Mouse (Mus musculus) kidney, embryonic 16.5 days (tissue): Measurements from ENCODE around the gene Ccrl2. TPM values are rescaled to one million over a fixed set of nuclear protein-coding genes. Genes with fewer than 3 reads are reported as not detected.

Experiments used
- ATAC-seq: fragments of 200-750 bp; cut with Nextera tagmentation; 2 replicates; pipeline ENCODE4 v1.8.0; 2017; ENCODE audit warnings: moderate TSS enrichment; ENCODE audit not compliant: low FRiP score, low TSS enrichment
- H3K27ac ChIP-seq: fragments of 300-500 bp; sonication (generic); 2 replicates; pipeline ENCODE4 v1.5.1; 2014; ENCODE audit warnings: low read length
- H3K27me3 ChIP-seq: fragments of 300-500 bp; sonication (generic); 2 replicates; pipeline ENCODE4 v1.6.1; 2014; ENCODE audit warnings: low read length, control low read depth, mixed read lengths; ENCODE audit not compliant: insufficient read depth
- H3K36me3 ChIP-seq: fragments of 300-500 bp; sonication (generic); 2 replicates; pipeline ENCODE4 v1.6.1; 2014; ENCODE audit warnings: low read length, control low read depth, mixed read lengths; ENCODE audit not compliant: insufficient read depth
- H3K4me1 ChIP-seq: fragments of 300-500 bp; sonication (generic); 2 replicates; pipeline ENCODE4 v1.6.1; 2014; ENCODE audit warnings: low read length, control low read depth, mixed read lengths; ENCODE audit not compliant: insufficient read depth
- H3K4me2 ChIP-seq: fragments of 300-500 bp; sonication (generic); replicated peaks from 2 replicates; pipeline ENCODE4 v1.6.1; 2014; ENCODE audit warnings: low read depth, low read length
- H3K4me3 ChIP-seq: fragments of 300-500 bp; sonication (generic); 2 replicates; pipeline ENCODE4 v1.5.1; 2014; ENCODE audit warnings: mild to moderate bottlenecking, low read length
- H3K9ac ChIP-seq: fragments of 300-500 bp; sonication (generic); replicated peaks from 2 replicates; pipeline ENCODE4 v1.6.1; 2014; ENCODE audit warnings: low read length
- H3K9me3 ChIP-seq: fragments of 300-500 bp; sonication (generic); 2 replicates; pipeline ENCODE4 v1.6.1; 2016; ENCODE audit warnings: low read length, control low read depth
- WGBS: fragments of 180-500 bp; shearing (Covaris S2); extraction: QIAGEN DNeasy Blood & Tissue Kit; methylation state at CpG from one replicate; pipeline ENCODE4 v1.1.7; 2014; 5-methylcytosine and 5-hydroxymethylcytosine counted together
- polyA plus RNA-seq: library from polyadenylated mRNA; unstranded; fragments of >200 nt; fragmentation: Nextera tagmentation; extraction: Ambion mirVana; gene quantifications from 2 replicates; pipeline ENCODE4 v1.2.1, GENCODE M21; 2015

Gene Ccrl2
- polyA plus RNA-seq, 1 experiment from 2014 or later, result 1.2 TPM

GRCm38 (mm10) chr9:111072175-111072574 is 14.9 kb upstream of the Ccrl2 start:
- ATAC-seq, result no peak
- no peak overlapping the region for H3K27ac ChIP-seq
- no peak overlapping the region for H3K4me3 ChIP-seq
- no peaks in the 10 kb centered on the region for H3K27me3 ChIP-seq
- no peak overlapping the region for H3K4me2 ChIP-seq
- H3K9me3 ChIP-seq, result peaks cover 9% of the 10 kb centered on the region
- H3K9ac ChIP-seq, result no peak overlapping the region
- WGBS, result 33% methylated on average over 7 of the region's 7 CpGs
- no peaks in the 10 kb centered on the region for H3K36me3 ChIP-seq
- 0 out of 2 replicates have a peak, but pooled peaks cover 3% of the 10 kb centered on the region for H3K4me1 ChIP-seq

- no peak overlapping the region for H3K9ac ChIP-seq
- no peak overlapping the region for H3K27ac ChIP-seq
- H3K4me3 ChIP-seq, result no peak overlapping the region
- H3K4me2 ChIP-seq, result no peak overlapping the region
- H3K4me1 ChIP-seq, result 0 out of 2 replicates have a peak, but pooled peaks cover 3% of the 10 kb centered on the region
- no peaks in the 10 kb centered on the region for H3K27me3 ChIP-seq
- ATAC-seq, result peak; percentile 27; the same call in 1 of the 2 replicates
- H3K36me3 ChIP-seq, result no peaks in the 10 kb centered on the region
- peaks cover 9% of the 10 kb centered on the region for H3K9me3 ChIP-seq
- 29% methylated on average over 4 of the region's 4 CpGs for WGBS
Measured at GRCm38 (mm10) chr9:111070546-111070961, 13.2 kb upstream of the Ccrl2 start.

- WGBS, result 72% methylated on average over 4 of the region's 4 CpGs
- ATAC-seq, result no peak
Measured at GRCm38 (mm10) chr9:111067052-111067451, 9.7 kb upstream of the Ccrl2 start.

GRCm38 (mm10) chr9:111062840-111063239 is 5.5 kb upstream of the Ccrl2 start:
- H3K4me3 ChIP-seq, result no peak overlapping the region
- H3K36me3 ChIP-seq, result no peaks in the 10 kb centered on the region
- no peak for ATAC-seq
- no peak overlapping the region for H3K9ac ChIP-seq
- 46% methylated on average over 5 of the region's 5 CpGs for WGBS
- no peak overlapping the region for H3K4me2 ChIP-seq
- H3K27ac ChIP-seq, result no peak overlapping the region
- H3K27me3 ChIP-seq, result no peaks in the 10 kb centered on the region
- no peaks in the 10 kb centered on the region for H3K4me1 ChIP-seq
- no peaks in the 10 kb centered on the region for H3K9me3 ChIP-seq

More at GRCm38 (mm10) chr9:111067052-111067451, 9.7 kb upstream of the Ccrl2 start:
- 0 out of 2 replicates have a peak, but pooled peaks cover 3% of the 10 kb centered on the region for H3K4me1 ChIP-seq
- no peaks in the 10 kb centered on the region for H3K9me3 ChIP-seq
- H3K4me3 ChIP-seq, result no peak overlapping the region
- no peaks in the 10 kb centered on the region for H3K27me3 ChIP-seq
- H3K9ac ChIP-seq, result no peak overlapping the region
- H3K4me2 ChIP-seq, result no peak overlapping the region
- no peak overlapping the region for H3K27ac ChIP-seq
- H3K36me3 ChIP-seq, result no peaks in the 10 kb centered on the region

GRCm38 (mm10) chr9:111058943-111059556 is 1.7 kb upstream of the Ccrl2 start:
- Histone ChIP-seq H3K36me3 (no peaks in the 10 kb centered on the region), H3K4me2 (no peak overlapping the region), H3K9ac (no peak overlapping the region), H3K4me1 (peaks cover 11% of the 10 kb centered on the region; the same call in 1 of the 2 replicates), H3K9me3 (no peaks in the 10 kb centered on the region), H3K27me3 (no peaks in the 10 kb centered on the region), H3K4me3 (no peak overlapping the region), H3K27ac (no peak overlapping the region)
- 42% methylated on average over 10 of the region's 10 CpGs for WGBS
- ATAC-seq, result no peak

GRCm38 (mm10) chr9:111057544-111058370 is 438 bp upstream of the Ccrl2 start:
- Histone ChIP-seq H3K9ac (no peak overlapping the region), H3K27me3 (no peaks in the 10 kb centered on the region), H3K27ac (no peak overlapping the region), H3K36me3 (no peaks in the 10 kb centered on the region), H3K4me1 (peaks cover 11% of the 10 kb centered on the region; the same call in 1 of the 2 replicates), H3K9me3 (no peaks in the 10 kb centered on the region), H3K4me2 (peak overlapping the region; percentile 59), H3K4me3 (peak overlapping the region; percentile 50; the same call in 1 of the 2 replicates)
- WGBS, result 50% methylated on average over 14 of the region's 14 CpGs
- peak; percentile 43; the same call in 1 of the 2 replicates for ATAC-seq

GRCm38 (mm10) chr9:111056519-111056797 is 861 bp downstream of the Ccrl2 start:
- H3K9me3 ChIP-seq, result no peaks in the 10 kb centered on the region
- H3K4me2 ChIP-seq, result peak overlapping the region; percentile 59
- ATAC-seq, result no peak
- 4% methylated on average over 11 of the region's 11 CpGs for WGBS
- no peak overlapping the region for H3K27ac ChIP-seq
- no peaks in the 10 kb centered on the region for H3K36me3 ChIP-seq
- peak overlapping the region; percentile 50 for H3K4me3 ChIP-seq
- peak overlapping the region; percentile 63 for H3K9ac ChIP-seq
- no peaks in the 10 kb centered on the region for H3K27me3 ChIP-seq
- peaks cover 11% of the 10 kb centered on the region; the same call in 1 of the 2 replicates for H3K4me1 ChIP-seq

GRCm38 (mm10) chr9:111055800-111056518 is 1.4 kb downstream of the Ccrl2 start:
- Histone ChIP-seq H3K9ac (peak overlapping the region; percentile 63), H3K36me3 (no peaks in the 10 kb centered on the region), H3K4me3 (peak overlapping the region; percentile 50), H3K27me3 (no peaks in the 10 kb centered on the region), H3K9me3 (no peaks in the 10 kb centered on the region), H3K4me2 (peak overlapping the region; percentile 59), H3K4me1 (peaks cover 11% of the 10 kb centered on the region; the same call in 1 of the 2 replicates), H3K27ac (no peak overlapping the region)
- ATAC-seq, result peak; percentile 28; the same call in 1 of the 2 replicates
- WGBS, result 63% methylated on average over 29 of the region's 29 CpGs

- H3K4me3 ChIP-seq, result no peak overlapping the region
- H3K4me2 ChIP-seq, result no peak overlapping the region
- no peak overlapping the region for H3K9ac ChIP-seq
- no peak overlapping the region for H3K27ac ChIP-seq
- H3K36me3 ChIP-seq, result no peaks in the 10 kb centered on the region
- peaks cover 11% of the 10 kb centered on the region; the same call in 1 of the 2 replicates for H3K4me1 ChIP-seq
- no peak for ATAC-seq
- no peaks in the 10 kb centered on the region for H3K9me3 ChIP-seq
- no peaks in the 10 kb centered on the region for H3K27me3 ChIP-seq
- 70% methylated on average over 9 of the region's 9 CpGs for WGBS
Measured at GRCm38 (mm10) chr9:111054923-111055322, 2.4 kb downstream of the Ccrl2 start.
